Mouse (Mus musculus): ENCODE measurements at regions not wholly inside any gene's neighbourhood (a gene's known extent, or its start where the extent isn't known, plus 50 kb on each side); places are given as distances from the start of the nearest gene placed in this dataset.

DNA sequence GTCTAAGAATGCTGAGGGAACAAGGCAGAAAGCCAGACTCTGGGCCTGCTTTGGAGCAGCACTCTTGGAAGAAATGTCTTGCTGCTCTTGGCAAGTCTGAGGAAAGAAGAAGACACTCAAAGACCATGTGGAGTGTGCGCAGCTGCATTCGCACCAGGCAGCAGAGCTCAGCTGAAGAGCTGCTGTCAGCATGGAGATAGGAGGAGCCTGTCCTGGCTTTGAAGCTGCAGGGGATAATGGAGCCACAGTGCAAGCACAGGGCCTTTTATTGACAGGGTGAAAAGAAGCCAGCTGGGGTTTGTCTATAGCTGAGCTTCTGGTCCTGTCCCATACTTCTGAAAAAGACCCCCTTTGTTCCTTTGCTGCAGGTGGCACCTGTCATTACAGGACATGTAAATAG, 411.0 kb upstream of the Zfp462 start:
- Histone ChIP-seq H3K36me3 (ENCODE audit: control insufficient read depth, insufficient read depth, low read length) (no peaks in the 10 kb centered on the region), H3K27me3 (ENCODE audit: control insufficient read depth, insufficient read depth, low read length) (no peaks in the 10 kb centered on the region), H3K27ac (ENCODE audit: insufficient read depth, low read length) (no peak overlapping the region), H3K4me3 (ENCODE audit: extremely low read depth, insufficient read depth, insufficient read length) (no peak overlapping the region), H3K4me1 (ENCODE audit: control insufficient read depth, insufficient read depth, insufficient read length) (no peaks in the 10 kb centered on the region)
- DNase-seq (ENCODE audit: low read depth in 1 of 2, low spot score in 2 of 2), result no peak
- WGBS, result 78% methylated on average over 2 of the region's 2 CpGs
- TF ChIP-seq POLR2A (IDR thresholded peaks at IDR 0.05; ENCODE audit: low read depth, low read length) (no peak), CTCF (IDR thresholded peaks at IDR 0.05; ENCODE audit: extremely low read depth, insufficient read depth, insufficient read length, insufficient replicate concordance) (no peak)

DNA sequence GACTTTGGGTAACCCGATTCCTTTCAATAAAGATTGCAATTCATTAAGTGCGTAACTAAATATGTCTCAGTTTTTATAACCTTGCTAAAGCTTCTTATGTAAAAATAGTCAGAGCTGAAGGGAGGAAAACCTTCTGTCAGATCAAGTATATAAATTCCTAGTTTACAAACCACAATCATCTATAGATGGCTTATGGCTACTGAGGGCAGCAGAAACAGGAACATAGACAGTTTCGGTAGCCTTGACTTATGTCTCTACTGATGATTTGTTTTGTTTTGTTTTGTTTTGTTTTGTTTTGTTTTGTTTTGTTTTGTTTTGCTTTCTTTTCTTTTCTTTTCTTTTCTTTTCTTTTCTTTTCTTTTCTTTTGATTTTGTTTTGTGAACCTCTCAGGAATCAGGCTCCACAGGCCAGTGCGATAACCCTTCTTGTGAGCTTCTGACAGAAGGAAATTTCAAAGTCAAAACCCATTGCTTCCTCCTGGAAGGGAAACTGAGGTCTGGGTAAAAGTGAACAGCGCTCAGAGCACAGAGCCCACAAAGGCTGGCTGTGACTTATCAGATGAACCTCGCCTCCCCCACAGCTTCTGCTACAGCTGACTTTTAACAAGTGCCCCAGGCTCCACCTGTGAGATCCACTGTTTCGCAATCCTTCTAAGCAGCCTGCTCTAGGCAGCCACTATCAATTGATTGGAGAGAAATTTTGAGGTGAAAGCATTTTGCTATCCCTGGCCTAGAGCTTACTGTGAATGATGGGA, 391.8 kb upstream of the Zfp462 start:
- no peak overlapping the region for H3K27ac ChIP-seq (ENCODE audit: insufficient read depth, low read length)
- H3K27me3 ChIP-seq (ENCODE audit: control insufficient read depth, insufficient read depth, low read length), result no peaks in the 10 kb centered on the region
- no peaks in the 10 kb centered on the region for H3K36me3 ChIP-seq (ENCODE audit: control insufficient read depth, insufficient read depth, low read length)
- no peak for DNase-seq (ENCODE audit: low read depth in 1 of 2, low spot score in 2 of 2)
- 35% methylated on average over 7 of the region's 7 CpGs for WGBS
- no peaks in the 10 kb centered on the region for H3K4me1 ChIP-seq (ENCODE audit: control insufficient read depth, insufficient read depth, insufficient read length)
- H3K4me3 ChIP-seq (ENCODE audit: extremely low read depth, insufficient read depth, insufficient read length), result no peak overlapping the region
- TF ChIP-seq CTCF (IDR thresholded peaks at IDR 0.05; ENCODE audit: extremely low read depth, insufficient read depth, insufficient read length, insufficient replicate concordance), result no peak
- no peak for TF ChIP-seq POLR2A (IDR thresholded peaks at IDR 0.05; ENCODE audit: low read depth, low read length)

DNA sequence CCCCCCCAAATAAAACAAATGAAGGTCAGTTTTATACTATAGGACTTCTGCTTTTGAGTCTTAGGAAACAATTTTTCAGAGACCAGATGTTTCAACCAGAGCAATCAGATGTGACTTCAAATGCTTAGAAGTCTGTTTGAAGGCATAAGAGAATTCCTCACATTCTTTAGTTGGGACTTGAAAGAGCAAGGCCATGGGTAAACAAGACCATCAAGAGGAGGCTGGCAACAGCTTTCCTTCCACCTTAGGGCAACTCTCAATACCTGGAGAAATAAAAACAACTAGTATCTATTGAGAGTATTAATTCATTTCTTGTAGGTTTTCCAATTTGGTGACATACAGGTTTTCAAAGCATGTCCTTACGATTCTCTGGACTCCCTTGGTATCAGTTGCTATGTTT, 381.8 kb upstream of the Zfp462 start:
- no peaks in the 10 kb centered on the region for H3K27me3 ChIP-seq (ENCODE audit: control insufficient read depth, insufficient read depth, low read length)
- WGBS, result 96% methylated on average over 1 of the region's 1 CpGs
- H3K27ac ChIP-seq (ENCODE audit: insufficient read depth, low read length), result no peak overlapping the region
- H3K36me3 ChIP-seq (ENCODE audit: control insufficient read depth, insufficient read depth, low read length), result no peaks in the 10 kb centered on the region
- no peaks in the 10 kb centered on the region for H3K4me1 ChIP-seq (ENCODE audit: control insufficient read depth, insufficient read depth, insufficient read length)
- TF ChIP-seq POLR2A (IDR thresholded peaks at IDR 0.05; ENCODE audit: low read depth, low read length) (no peak), CTCF (IDR thresholded peaks at IDR 0.05; ENCODE audit: extremely low read depth, insufficient read depth, insufficient read length, insufficient replicate concordance) (no peak)
- no peak overlapping the region for H3K4me3 ChIP-seq (ENCODE audit: extremely low read depth, insufficient read depth, insufficient read length)
- DNase-seq (ENCODE audit: low read depth in 1 of 2, low spot score in 2 of 2), result no peak

DNA sequence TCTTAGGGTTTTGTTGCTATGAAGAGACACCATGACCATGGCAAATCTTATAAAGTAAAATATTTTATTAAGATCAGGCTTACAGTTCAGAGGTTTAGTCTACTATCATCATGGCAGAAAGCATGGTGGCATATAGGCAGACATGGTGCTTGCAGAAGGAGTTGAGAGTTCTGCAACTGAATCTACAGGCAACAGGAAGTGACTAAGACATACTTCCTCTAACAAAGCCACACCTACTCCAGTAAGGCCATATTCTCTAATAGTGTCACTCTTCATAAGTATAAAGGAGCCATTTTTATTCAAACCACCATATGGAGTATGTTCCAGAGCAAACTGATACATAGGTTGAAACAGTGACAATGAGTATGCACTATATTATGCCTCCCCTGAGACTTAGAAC, 371.7 kb upstream of the Zfp462 start:
- no peaks in the 10 kb centered on the region for H3K27me3 ChIP-seq (ENCODE audit: control insufficient read depth, insufficient read depth, low read length)
- H3K27ac ChIP-seq (ENCODE audit: insufficient read depth, low read length), result no peak overlapping the region
- no peak overlapping the region for H3K4me3 ChIP-seq (ENCODE audit: extremely low read depth, insufficient read depth, insufficient read length)
- TF ChIP-seq POLR2A (IDR thresholded peaks at IDR 0.05; ENCODE audit: low read depth, low read length) (no peak), CTCF (IDR thresholded peaks at IDR 0.05; ENCODE audit: extremely low read depth, insufficient read depth, insufficient read length, insufficient replicate concordance) (no peak)
- H3K4me1 ChIP-seq (ENCODE audit: control insufficient read depth, insufficient read depth, insufficient read length), result no peaks in the 10 kb centered on the region
- H3K36me3 ChIP-seq (ENCODE audit: control insufficient read depth, insufficient read depth, low read length), result no peaks in the 10 kb centered on the region
- no peak for DNase-seq (ENCODE audit: low read depth in 1 of 2, low spot score in 2 of 2)

DNA sequence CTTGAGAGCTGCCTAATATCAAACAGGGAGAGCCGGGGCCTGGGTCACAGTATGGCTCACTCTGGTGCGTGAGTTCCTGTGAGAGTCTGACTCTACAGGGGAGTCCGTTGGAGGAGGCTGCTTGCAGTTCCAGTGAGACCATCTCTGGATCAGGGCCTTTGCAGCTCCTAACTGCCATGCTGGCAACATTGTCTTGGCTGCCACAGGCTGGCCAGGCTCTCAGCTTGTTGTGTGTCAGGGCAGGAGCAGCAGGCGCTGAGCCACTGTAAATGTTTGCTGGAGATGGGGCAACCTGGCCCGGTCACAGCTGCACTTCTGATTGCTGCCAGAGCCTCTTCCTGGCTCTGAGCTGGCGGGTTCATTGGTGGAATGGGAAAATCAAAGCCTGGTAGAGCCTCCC, 357.7 kb upstream of the Zfp462 start:
- no peaks in the 10 kb centered on the region for H3K4me1 ChIP-seq (ENCODE audit: control insufficient read depth, insufficient read depth, insufficient read length)
- TF ChIP-seq POLR2A (IDR thresholded peaks at IDR 0.05; ENCODE audit: low read depth, low read length) (no peak), CTCF (IDR thresholded peaks at IDR 0.05; ENCODE audit: extremely low read depth, insufficient read depth, insufficient read length, insufficient replicate concordance) (no peak)
- no peak overlapping the region for H3K27ac ChIP-seq (ENCODE audit: insufficient read depth, low read length)
- no peaks in the 10 kb centered on the region for H3K36me3 ChIP-seq (ENCODE audit: control insufficient read depth, insufficient read depth, low read length)
- no peak overlapping the region for H3K4me3 ChIP-seq (ENCODE audit: extremely low read depth, insufficient read depth, insufficient read length)
- WGBS, result 91% methylated on average over 6 of the region's 6 CpGs
- H3K27me3 ChIP-seq (ENCODE audit: control insufficient read depth, insufficient read depth, low read length), result no peaks in the 10 kb centered on the region
- no peak for DNase-seq (ENCODE audit: low read depth in 1 of 2, low spot score in 2 of 2)

DNA sequence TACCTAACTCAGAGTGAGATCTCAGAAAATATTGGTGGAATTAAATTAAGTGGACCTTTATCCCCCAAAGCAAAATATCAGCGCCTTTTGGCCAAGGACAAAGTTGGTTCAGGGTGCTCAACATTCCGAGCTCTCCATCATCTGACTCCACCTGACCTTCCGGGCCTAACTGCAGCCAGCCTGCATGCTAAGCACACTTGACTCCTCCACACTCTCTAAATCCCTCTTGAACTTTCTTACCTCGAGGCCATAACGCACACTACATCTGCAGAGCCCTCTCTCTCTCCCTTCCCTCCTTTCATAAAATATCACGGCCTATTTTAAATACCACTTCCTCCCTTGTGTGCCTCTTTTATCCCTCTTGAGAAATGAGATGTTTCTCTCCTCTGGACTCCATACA, 356.1 kb upstream of the Zfp462 start:
- Histone ChIP-seq H3K27me3 (ENCODE audit: control insufficient read depth, insufficient read depth, low read length) (no peaks in the 10 kb centered on the region), H3K27ac (ENCODE audit: insufficient read depth, low read length) (no peak overlapping the region), H3K4me3 (ENCODE audit: extremely low read depth, insufficient read depth, insufficient read length) (no peak overlapping the region), H3K4me1 (ENCODE audit: control insufficient read depth, insufficient read depth, insufficient read length) (no peaks in the 10 kb centered on the region), H3K36me3 (ENCODE audit: control insufficient read depth, insufficient read depth, low read length) (no peaks in the 10 kb centered on the region)
- DNase-seq (ENCODE audit: low read depth in 1 of 2, low spot score in 2 of 2), result no peak
- TF ChIP-seq POLR2A (IDR thresholded peaks at IDR 0.05; ENCODE audit: low read depth, low read length) (no peak), CTCF (IDR thresholded peaks at IDR 0.05; ENCODE audit: extremely low read depth, insufficient read depth, insufficient read length, insufficient replicate concordance) (no peak)
- WGBS, result 52% methylated on average over 6 of the region's 6 CpGs

DNA sequence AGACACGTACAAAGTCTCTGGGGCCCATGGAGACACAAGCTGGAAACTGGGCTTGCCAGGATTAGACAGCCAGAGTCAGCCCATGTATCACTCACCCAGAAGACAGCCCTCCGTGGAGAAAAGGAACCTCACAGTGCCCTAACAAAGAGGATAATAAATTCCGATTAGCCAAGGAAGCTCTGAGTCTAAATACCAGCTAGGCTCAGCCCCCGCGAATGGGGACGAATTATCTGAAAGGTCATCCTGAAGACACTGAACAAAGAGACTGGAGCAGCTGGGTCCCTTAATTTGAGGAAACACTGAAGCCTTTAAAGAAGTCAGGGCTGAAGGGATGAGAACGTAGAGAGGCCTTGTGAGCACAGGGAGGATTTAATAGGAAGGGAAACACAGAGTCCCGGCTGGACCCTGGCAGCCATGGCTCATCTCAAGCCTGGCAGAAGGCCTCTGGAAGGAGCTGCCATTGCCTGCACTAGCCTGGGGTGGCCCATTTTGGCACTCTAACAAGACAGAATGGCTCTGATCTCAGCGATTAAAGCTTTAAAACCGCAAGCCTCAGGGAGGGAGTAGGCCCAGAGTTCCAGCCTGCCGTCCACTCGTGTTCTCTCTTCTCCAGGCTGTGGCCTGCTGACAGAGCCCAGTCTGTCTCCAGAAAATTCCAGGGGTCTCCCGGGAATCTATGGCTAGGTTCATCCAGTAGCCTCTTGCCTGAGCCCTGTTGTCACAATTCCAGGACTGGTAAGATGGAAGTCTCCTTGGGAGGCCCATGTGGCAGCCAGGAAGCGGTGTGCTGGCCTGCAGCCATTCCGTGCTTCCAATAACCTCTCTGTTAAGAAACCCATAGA, 343.0 kb upstream of the Zfp462 start:
- TF ChIP-seq CTCF (IDR thresholded peaks at IDR 0.05; ENCODE audit: extremely low read depth, insufficient read depth, insufficient read length, insufficient replicate concordance) (no peak), POLR2A (IDR thresholded peaks at IDR 0.05; ENCODE audit: low read depth, low read length) (no peak)
- no peak overlapping the region for H3K4me3 ChIP-seq (ENCODE audit: extremely low read depth, insufficient read depth, insufficient read length)
- no peaks in the 10 kb centered on the region for H3K27me3 ChIP-seq (ENCODE audit: control insufficient read depth, insufficient read depth, low read length)
- DNase-seq (ENCODE audit: low read depth in 1 of 2, low spot score in 2 of 2), result no peak
- 91% methylated on average over 15 of the region's 15 CpGs for WGBS
- H3K27ac ChIP-seq (ENCODE audit: insufficient read depth, low read length), result no peak overlapping the region
- no peaks in the 10 kb centered on the region for H3K4me1 ChIP-seq (ENCODE audit: control insufficient read depth, insufficient read depth, insufficient read length)
- H3K36me3 ChIP-seq (ENCODE audit: control insufficient read depth, insufficient read depth, low read length), result no peaks in the 10 kb centered on the region
